Mouse (Mus musculus): ENCODE data around the gene Rtn4. TPM values are rescaled to one million over a fixed set of nuclear protein-coding genes. Genes with fewer than 3 reads are reported as not detected.
"Not testable (repeated sequence)": the region's sequence is repeated elsewhere in the genome, so short reads cannot be mapped to it uniquely, and the experiment has no call there.

Rtn4 gene
- polyA plus RNA-seq (2012; rRNA removed): 370 and 418 TPM in 2 replicates

DNA sequence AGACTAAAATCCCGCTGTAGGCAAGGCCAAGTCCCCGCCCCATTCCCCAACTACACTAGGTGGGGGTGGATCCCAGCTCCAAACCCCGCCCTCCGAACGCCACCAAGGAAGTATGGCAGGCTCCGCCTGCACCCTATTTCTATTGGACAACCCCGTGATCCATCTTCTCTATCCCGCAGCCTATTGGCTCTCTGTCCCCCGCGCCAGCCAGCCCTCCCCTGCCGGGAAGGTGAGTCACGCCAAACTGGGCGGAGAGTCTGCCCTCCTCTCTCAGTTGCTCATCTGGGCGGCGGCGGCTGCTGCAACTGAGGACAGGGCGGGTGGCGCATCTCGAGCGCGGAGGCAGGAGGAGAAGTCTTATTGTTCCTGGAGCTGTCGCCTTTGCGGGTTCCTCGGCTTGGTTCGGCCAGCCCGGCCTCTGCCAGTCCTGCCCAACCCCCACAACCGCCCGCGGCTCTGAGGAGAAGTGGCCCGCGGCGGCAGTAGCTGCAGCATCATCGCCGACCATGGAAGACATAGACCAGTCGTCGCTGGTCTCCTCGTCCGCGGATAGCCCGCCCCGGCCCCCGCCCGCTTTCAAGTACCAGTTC is at the start of gene Rtn4:
TSS of gene Rtn4 (plus strand) at position 265 of the 590 bp plus-strand sequence.
- DNase-seq: peak; percentile 98 to 99
- Histone ChIP-seq H3K4me3 (replicated peaks; ENCODE audit: insufficient read depth, low read depth, low read length) (peak within 1 kb of the TSS; percentile 76), H3K27me3 (ENCODE audit: control insufficient read depth, insufficient read depth, low read length) (no peaks in the 10 kb centered on the region), H3K4me1 (ENCODE audit: control insufficient read depth, insufficient read depth, low read length) (no peaks in the 10 kb centered on the region), H3K27ac (ENCODE audit: insufficient read depth, low read length) (peak within 1 kb of the TSS; percentile 80)
- WGBS: under 1% methylated on average over 43 of the region's 43 CpGs
- TF ChIP-seq POLR2A (IDR thresholded peaks at IDR 0.05; ENCODE audit: borderline replicate concordance, insufficient read depth, low read length) (peak; percentile 92), CTCF (IDR thresholded peaks at IDR 0.05; ENCODE audit: borderline replicate concordance, insufficient read depth, low read depth, low read length) (peak; percentile 31; the same call in 1 of the 2 replicates)

DNA sequence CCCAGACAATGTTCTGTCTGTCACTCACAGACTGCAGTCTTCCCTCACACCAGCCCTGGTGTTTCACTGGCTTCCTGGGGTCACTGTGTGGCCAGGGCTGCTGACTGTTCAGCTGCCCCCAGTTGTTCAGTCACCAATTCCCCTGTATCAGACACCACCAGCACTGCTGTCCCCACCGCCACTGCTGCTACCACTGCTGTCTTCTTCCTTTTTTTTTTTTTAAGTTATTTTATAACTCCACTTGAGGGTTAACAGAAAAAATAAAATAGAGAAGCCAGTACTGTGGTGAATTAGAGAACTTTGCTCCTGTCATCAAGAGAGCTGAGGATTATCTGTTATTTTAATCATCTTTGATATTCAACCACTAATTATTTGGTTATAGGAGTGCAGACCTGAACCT is 48.3 kb upstream of the Rtn4 start:
- no peak for DNase-seq
- 88% methylated on average over 1 of the region's 1 CpGs for WGBS
- no peaks in the 10 kb centered on the region for H3K27me3 ChIP-seq (ENCODE audit: control insufficient read depth, insufficient read depth, low read length)
- no peaks in the 10 kb centered on the region for H3K4me1 ChIP-seq (ENCODE audit: control insufficient read depth, insufficient read depth, low read length)
- no peak overlapping the region for H3K27ac ChIP-seq (ENCODE audit: insufficient read depth, low read length)
- H3K4me3 ChIP-seq (replicated peaks; ENCODE audit: insufficient read depth, low read depth, low read length): no peak overlapping the region
- TF ChIP-seq CTCF (IDR thresholded peaks at IDR 0.05; ENCODE audit: borderline replicate concordance, insufficient read depth, low read depth, low read length) (no peak), POLR2A (IDR thresholded peaks at IDR 0.05; ENCODE audit: borderline replicate concordance, insufficient read depth, low read length) (no peak)

DNA sequence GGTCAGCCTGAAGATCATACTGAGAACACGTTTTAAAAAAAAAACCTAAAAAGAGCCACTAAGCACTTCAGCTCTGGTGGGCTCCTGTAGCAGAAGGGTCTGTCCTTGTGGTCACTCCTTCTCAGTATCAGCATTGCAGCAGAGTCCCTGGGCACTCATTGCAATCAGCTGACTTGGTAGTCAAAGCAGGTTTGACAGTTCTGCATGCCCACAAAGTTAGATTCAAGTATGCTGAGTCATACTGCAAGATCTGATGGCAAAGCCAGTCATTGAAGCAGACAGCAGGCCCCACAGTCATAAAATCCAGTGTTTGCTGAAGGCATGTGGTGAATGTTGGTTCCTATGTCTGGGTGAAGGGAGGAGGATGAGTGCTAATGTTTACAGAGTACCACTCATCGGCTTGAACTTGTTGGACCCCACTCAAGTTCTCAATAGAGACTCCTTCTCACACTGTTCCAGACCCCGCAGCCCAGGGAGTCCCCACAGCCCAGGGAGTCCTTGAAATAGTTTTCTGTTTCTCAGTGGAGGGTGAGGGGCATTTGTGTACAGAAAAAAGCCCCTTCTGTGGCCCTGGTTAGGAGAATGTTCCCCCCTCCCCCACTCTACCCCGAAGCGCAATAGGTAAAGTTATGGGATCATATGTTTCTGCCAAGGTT is 47.2 kb upstream of the Rtn4 start:
- DNase-seq: no peak
- no peak for TF ChIP-seq POLR2A (IDR thresholded peaks at IDR 0.05; ENCODE audit: borderline replicate concordance, insufficient read depth, low read length)
- no peak for TF ChIP-seq CTCF (IDR thresholded peaks at IDR 0.05; ENCODE audit: borderline replicate concordance, insufficient read depth, low read depth, low read length)
- Histone ChIP-seq H3K27ac (ENCODE audit: insufficient read depth, low read length) (no peak overlapping the region), H3K27me3 (ENCODE audit: control insufficient read depth, insufficient read depth, low read length) (no peaks in the 10 kb centered on the region), H3K4me3 (replicated peaks; ENCODE audit: insufficient read depth, low read depth, low read length) (no peak overlapping the region), H3K4me1 (ENCODE audit: control insufficient read depth, insufficient read depth, low read length) (no peaks in the 10 kb centered on the region)
- WGBS: 76% methylated on average over 5 of the region's 5 CpGs

DNA sequence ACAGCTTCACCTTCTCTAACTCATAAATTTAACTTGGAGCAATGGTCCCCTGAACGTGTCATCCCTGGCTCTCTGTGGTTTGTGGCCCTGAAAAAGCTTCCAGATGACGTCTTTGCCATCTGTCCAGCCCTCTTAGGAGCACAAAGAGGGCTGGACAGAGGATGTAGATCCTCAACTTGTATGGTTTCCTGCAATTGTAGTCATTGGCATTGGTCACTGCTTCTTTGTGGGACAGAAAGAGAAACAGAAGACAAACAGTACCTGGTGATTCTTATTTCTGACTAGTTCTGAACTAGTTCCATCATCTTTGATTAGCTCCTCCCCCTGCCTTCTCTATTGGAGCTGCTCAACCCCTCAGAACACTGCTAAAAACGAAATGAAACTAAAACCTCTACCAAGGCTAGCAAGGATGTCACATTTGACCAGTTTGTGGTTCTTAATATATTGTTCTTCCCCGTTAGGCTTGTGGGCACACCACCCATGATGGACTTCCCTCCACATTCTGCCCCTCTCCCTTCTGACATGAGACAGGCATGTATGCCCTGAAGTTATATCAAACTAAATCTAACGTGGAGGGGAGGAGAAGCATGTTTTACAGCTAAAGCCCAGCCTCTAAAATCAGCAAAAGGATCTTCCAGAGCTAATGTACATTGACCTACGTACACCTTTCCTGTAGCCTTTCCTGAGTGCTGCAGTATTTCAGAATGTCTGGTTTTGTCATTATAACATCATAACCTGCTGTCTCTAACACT is 45.0 kb upstream of the Rtn4 start:
- WGBS: 52% methylated on average over 6 of the region's 6 CpGs
- no peak for DNase-seq
- no peaks in the 10 kb centered on the region for H3K27me3 ChIP-seq (ENCODE audit: control insufficient read depth, insufficient read depth, low read length)
- TF ChIP-seq CTCF (IDR thresholded peaks at IDR 0.05; ENCODE audit: borderline replicate concordance, insufficient read depth, low read depth, low read length) (no peak), POLR2A (IDR thresholded peaks at IDR 0.05; ENCODE audit: borderline replicate concordance, insufficient read depth, low read length) (no peak)
- H3K27ac ChIP-seq (ENCODE audit: insufficient read depth, low read length): no peak overlapping the region
- H3K4me1 ChIP-seq (ENCODE audit: control insufficient read depth, insufficient read depth, low read length): no peaks in the 10 kb centered on the region
- H3K4me3 ChIP-seq (replicated peaks; ENCODE audit: insufficient read depth, low read depth, low read length): no peak overlapping the region

DNA sequence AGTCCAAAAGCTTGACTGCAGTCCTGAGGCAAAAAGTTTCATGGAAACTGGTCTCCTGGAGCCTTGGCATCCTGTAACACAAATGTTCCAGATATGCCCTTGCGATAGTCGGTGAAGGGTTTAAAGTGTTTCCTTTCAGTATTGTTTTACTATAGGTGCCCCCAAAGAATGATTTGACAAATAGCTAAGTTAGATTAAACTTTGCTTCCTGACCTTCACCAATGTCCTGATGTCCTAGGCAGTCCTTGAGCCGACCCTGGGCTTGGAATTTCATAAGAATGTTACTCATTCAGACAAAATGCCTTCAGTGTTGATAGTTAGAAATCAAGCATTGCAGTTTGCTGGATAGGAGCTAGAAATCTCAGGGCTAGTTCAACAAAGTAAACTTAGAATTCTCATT is 37.4 kb upstream of the Rtn4 start:
- H3K27me3 ChIP-seq (ENCODE audit: control insufficient read depth, insufficient read depth, low read length); H3K4me1 ChIP-seq (ENCODE audit: control insufficient read depth, insufficient read depth, low read length); DNase-seq; H3K4me3 ChIP-seq (replicated peaks; ENCODE audit: insufficient read depth, low read depth, low read length); H3K27ac ChIP-seq (ENCODE audit: insufficient read depth, low read length): not testable (repeated sequence)
- 93% methylated on average over 3 of the region's 3 CpGs for WGBS

DNA sequence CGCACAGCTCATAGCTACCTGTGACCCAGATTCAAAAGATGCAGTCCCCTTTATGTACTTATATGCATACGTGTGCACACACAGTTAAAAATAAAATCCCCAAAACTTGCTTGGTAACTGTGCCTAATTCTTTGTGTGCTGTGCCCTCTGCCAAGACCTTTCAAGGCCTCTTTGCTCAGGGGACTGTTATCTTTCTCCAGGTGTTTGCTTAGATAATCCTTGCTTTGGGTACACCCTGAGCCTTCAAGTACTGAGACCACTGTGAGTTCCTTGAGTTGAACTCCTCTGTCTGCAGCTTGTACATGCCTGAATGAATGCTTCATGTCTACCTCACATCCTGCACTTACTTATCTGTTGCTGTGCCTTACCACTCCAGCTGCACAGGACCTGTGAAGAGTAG is 32.0 kb upstream of the Rtn4 start:
- Histone ChIP-seq H3K4me1 (ENCODE audit: control insufficient read depth, insufficient read depth, low read length) (no peaks in the 10 kb centered on the region), H3K4me3 (replicated peaks; ENCODE audit: insufficient read depth, low read depth, low read length) (no peak overlapping the region), H3K27me3 (ENCODE audit: control insufficient read depth, insufficient read depth, low read length) (no peaks in the 10 kb centered on the region), H3K27ac (ENCODE audit: insufficient read depth, low read length) (no peak overlapping the region)
- TF ChIP-seq CTCF (IDR thresholded peaks at IDR 0.05; ENCODE audit: borderline replicate concordance, insufficient read depth, low read depth, low read length): no peak
- TF ChIP-seq POLR2A (IDR thresholded peaks at IDR 0.05; ENCODE audit: borderline replicate concordance, insufficient read depth, low read length): no peak
- DNase-seq: no peak
- WGBS: 95% methylated on average over 2 of the region's 2 CpGs

DNA sequence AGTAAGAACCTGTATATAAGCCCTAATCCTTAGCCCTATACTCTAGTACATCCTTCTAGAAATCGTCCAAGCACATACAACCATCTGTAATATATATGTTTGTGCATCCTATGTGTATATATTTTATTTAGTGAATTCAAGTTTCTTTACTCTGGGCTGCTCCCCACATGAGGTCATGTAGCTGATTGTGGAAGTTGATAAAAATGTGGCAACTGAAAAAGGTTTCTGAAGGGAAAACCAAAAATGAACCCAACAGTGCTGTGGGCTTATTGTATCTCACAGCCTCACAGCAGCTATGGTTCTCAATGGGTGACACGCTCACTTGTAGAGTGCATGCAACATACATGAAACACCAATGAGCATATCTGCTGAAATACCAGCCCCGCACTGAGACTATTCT is 25.1 kb upstream of the Rtn4 start:
- H3K4me3 ChIP-seq (replicated peaks; ENCODE audit: insufficient read depth, low read depth, low read length): no peak overlapping the region
- H3K27ac ChIP-seq (ENCODE audit: insufficient read depth, low read length): no peak overlapping the region
- 97% methylated on average over 3 of the region's 3 CpGs for WGBS
- no peak for DNase-seq
- no peaks in the 10 kb centered on the region for H3K27me3 ChIP-seq (ENCODE audit: control insufficient read depth, insufficient read depth, low read length)
- H3K4me1 ChIP-seq (ENCODE audit: control insufficient read depth, insufficient read depth, low read length): no peaks in the 10 kb centered on the region
- no peak for TF ChIP-seq POLR2A (IDR thresholded peaks at IDR 0.05; ENCODE audit: borderline replicate concordance, insufficient read depth, low read length)
- TF ChIP-seq CTCF (IDR thresholded peaks at IDR 0.05; ENCODE audit: borderline replicate concordance, insufficient read depth, low read depth, low read length): no peak

DNA sequence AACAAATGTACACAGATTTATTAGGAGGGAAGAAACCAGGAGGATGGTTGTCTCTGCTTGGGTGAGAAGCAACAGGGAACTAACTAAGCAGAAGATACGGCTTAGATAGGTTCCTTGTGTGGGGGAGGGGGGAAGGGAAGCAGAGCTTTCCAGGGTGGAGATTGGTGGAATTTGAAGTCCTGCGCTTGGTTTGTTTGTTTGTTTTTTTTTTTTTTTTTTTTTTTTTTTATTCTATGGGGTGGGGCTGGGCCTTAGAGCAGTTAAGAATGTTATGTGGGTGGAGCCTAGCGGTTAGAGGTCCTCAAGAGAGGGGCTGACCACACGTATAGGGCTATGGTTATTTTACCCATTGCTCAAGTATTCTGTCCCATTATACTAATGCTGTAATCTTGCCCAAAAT is 23.0 kb upstream of the Rtn4 start:
- no peak for DNase-seq
- 76% methylated on average over 4 of the region's 4 CpGs for WGBS
- TF ChIP-seq POLR2A (IDR thresholded peaks at IDR 0.05; ENCODE audit: borderline replicate concordance, insufficient read depth, low read length) (no peak), CTCF (IDR thresholded peaks at IDR 0.05; ENCODE audit: borderline replicate concordance, insufficient read depth, low read depth, low read length) (no peak)
- H3K27me3 ChIP-seq (ENCODE audit: control insufficient read depth, insufficient read depth, low read length): no peaks in the 10 kb centered on the region
- no peak overlapping the region for H3K4me3 ChIP-seq (replicated peaks; ENCODE audit: insufficient read depth, low read depth, low read length)
- no peak overlapping the region for H3K27ac ChIP-seq (ENCODE audit: insufficient read depth, low read length)
- H3K4me1 ChIP-seq (ENCODE audit: control insufficient read depth, insufficient read depth, low read length): no peaks in the 10 kb centered on the region
